Mouse (Mus musculus): Measurements from ENCODE around the gene Olfr201. TPM values are rescaled to one million over a fixed set of nuclear protein-coding genes. Genes with fewer than 3 reads are reported as not detected.

Olfr201 gene
- not detected for total RNA-seq (2023)

GRCm38 (mm10) chr16:59272532-59272931, at the start of gene Olfr201:
Gene Olfr201 (minus strand): TSS chr16:59272632.

DNA sequence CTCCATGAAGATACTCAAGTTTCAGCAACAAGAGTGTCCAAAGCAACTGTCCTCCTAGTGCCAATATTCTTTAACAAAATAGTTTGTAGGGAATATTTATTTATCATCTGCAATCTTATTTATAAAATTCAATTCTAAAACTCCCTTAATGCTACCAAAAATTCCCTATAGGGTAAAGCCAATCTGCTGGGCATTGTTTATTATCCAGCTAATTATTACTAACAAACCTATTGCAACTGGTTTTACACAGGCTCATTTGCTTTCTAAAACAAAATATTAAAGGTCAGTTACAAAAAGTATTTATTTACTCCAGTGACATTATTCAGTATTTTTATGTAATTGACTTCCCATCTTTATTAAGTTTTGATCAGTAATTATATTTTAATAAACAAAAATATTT, 45.7 kb upstream of the Olfr201 start, which contains the start of gene Olfr204:
Gene Olfr204 (minus strand): TSS at position 101 of the 400 bp plus-strand sequence.

DNA sequence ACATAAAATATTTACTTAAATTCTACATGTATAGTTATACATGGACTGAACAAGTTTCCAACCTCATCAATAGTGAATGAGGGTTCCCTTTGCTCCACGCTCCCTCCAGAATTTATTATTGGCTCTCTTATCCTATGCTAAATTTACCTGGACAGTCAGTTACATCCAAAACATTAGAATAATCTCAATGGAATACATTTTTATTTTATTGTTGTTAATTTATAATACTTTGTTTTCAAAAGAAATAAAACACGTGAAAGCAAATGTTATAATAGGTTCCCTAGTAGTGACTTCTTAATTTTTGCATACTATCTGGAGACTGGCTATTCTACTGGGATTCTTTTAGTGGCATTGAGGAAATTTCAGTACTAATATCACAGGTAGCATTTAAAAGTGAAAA, 26.1 kb upstream of the Olfr201 start, which contains the start of gene Olfr203:
Gene Olfr203 (plus strand): TSS at position 301 of the 400 bp plus-strand sequence.

GRCm38 (mm10) chr16:59286693-59287092, 14.3 kb upstream of the Olfr201 start, which contains the start of gene Olfr202:
Gene Olfr202 (minus strand): TSS chr16:59286793.

DNA sequence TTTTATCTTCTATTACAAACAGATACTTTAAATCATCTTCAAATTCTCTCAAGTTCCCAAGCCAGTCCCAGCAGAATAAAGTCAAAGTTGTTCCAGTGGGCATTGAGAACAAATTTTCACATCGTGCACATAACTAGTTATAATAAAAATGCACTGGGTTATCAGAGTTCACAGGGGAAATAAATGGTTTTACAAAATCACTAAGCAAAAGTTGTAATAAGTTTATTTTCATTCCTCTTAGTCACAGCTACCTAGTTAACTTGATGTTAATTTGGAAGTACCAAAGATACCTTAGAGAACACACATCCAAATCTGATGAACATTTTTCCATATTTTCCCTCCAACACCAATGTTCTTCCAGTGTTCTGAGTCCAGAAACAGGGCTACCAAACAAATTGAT, 52.8 kb downstream of the Olfr201 start, which contains the start of gene Olfr199:
Gene Olfr199 (minus strand): TSS at position 101 of the 400 bp plus-strand sequence.

Other genes with a start within 250 kb of the Olfr201 start
- not detected for gene Olfr186, start 242.3 kb downstream of the Olfr201 start, total RNA-seq (2023)
- not detected for gene Olfr187, start 232.9 kb downstream of the Olfr201 start, total RNA-seq (2023)
- gene Olfr190, start 194.6 kb downstream of the Olfr201 start, total RNA-seq (2023): not detected
- gene Olfr191, start 182.8 kb downstream of the Olfr201 start, total RNA-seq (2023): not detected
- gene Olfr193, start 160.8 kb downstream of the Olfr201 start, total RNA-seq (2023): not detected
- not detected for gene Olfr194, start 151.6 kb downstream of the Olfr201 start, total RNA-seq (2023)
- gene Olfr195, start 125.6 kb downstream of the Olfr201 start, total RNA-seq (2023): not detected
- gene Olfr196, start 102.2 kb downstream of the Olfr201 start, total RNA-seq (2023): not detected
- not detected for gene Olfr198, start 69.1 kb downstream of the Olfr201 start, total RNA-seq (2023)
- not detected for gene Olfr199, start 52.9 kb downstream of the Olfr201 start, total RNA-seq (2023)
- not detected for gene Olfr202, start 14.2 kb upstream of the Olfr201 start, total RNA-seq (2023)
- not detected for gene Olfr203, start 26.2 kb upstream of the Olfr201 start, total RNA-seq (2023)
- not detected for gene Olfr204, start 45.6 kb upstream of the Olfr201 start, total RNA-seq (2023)
- gene Olfr205, start 58.5 kb upstream of the Olfr201 start, total RNA-seq (2023): not detected
- gene Olfr206, start 76.6 kb upstream of the Olfr201 start, total RNA-seq (2023): not detected
- gene Olfr209, start 91.4 kb upstream of the Olfr201 start, total RNA-seq (2023): not detected
- not detected for gene Gabrr3, start 134.7 kb upstream of the Olfr201 start, total RNA-seq (2023)
- 10 to 100 TPM; 43.7 to 44.3 TPM for gene Riox2, start 199.1 kb upstream of the Olfr201 start, total RNA-seq (2023)

Measured in T-cell, adult 66 days (primary cell).